Mouse (Mus musculus) left cerebral cortex, postnatal 14 days (tissue): ENCODE measurements around the gene Gm45783. TPM values are rescaled to one million over a fixed set of nuclear protein-coding genes. Genes with fewer than 3 reads are reported as not detected.
A peak's percentile ranks its signal among the peaks of the same experiment; 100 is the strongest.
"Not testable (repeated sequence)": the region's sequence is repeated elsewhere in the genome, so short reads cannot be mapped to it uniquely, and the experiment has no call there.

Source experiments
- DNase-seq, 2 experiments: peaks; one replicate each; pipeline ENCODE4 v3.0.0; 2021 to 2022; ENCODE audit warnings: low spot score in 2 of 2, mixed read lengths in 1 of 2
- intact Hi-C: fragments of 180-260 bp; cut with DNase I; formaldehyde crosslinking; loops from one replicate; pipeline ENCODE4 v1.15.1; 2025
- long read RNA-seq, 2 experiments: library from polyadenylated mRNA; stranded (forward); transcript quantifications; one replicate each; pipeline ENCODE4 v2.0.0; 2021
- microRNA-seq, 2 experiments: library from miRNA; unstranded; fragments of <30 nt; microRNA quantifications; one replicate each; pipeline ENCODE4 v1.2.0; 2022
- total RNA-seq, 2 experiments: library from RNA; stranded (reverse); gene quantifications; 2 replicates each; pipeline ENCODE4 v1.2.3; 2021

Gene Gm45783
- total RNA-seq, result not detected
- long read RNA-seq, experiment 1, result 0 reads
- long read RNA-seq, experiment 2, partial matches to known transcripts, result 0 of 1 reads
- long read RNA-seq, experiment 2, other reads (novel, unspliced or antisense), result 1 of 1 reads

DNA sequence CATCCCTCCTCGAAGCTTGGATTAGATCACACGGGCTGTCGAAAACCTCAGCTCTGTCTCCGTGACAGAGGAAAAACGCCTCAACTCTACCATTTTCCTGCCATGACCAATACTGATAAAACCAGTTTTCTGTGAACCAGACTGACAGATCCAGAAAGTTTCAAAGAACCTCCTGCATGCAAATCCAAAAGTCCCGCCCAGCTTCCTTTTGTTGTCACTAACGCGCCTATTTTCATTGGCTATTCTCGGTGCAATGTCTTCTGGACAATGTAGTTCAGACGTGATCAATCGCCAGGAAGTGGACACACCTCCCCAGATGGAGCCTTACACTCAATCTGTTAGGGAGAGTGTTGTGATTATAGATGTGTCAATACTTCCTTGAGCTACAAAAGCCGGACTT, at the start of gene Gm45783:
Gene Gm45783, minus strand, starts transcription at position 143 of the 400 bp plus-strand sequence.
- DNase-seq, result not testable (repeated sequence)

DNA sequence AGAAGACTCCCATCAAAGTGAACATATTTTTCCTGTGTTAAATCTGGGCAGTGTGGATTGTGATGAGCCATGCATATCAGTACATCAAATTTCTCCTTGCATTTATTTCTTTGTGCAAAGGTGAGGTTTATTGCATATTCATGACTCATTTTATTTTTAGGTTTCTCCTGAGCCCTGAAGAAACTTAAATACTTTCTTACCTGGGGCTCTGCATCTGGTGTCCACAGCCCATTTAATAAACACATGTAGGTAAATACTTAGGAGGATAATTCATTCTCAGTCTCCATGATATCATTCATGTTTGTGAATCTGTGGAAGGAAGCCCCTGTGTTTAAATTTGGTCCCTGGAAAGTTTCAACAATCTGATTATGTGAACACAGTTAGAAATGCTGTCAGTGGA, 25.2 kb upstream of the Gm45783 start, which contains the start of gene Vmn2r31:
Gene Vmn2r31, minus strand, starts transcription at position 101 of the 400 bp plus-strand sequence.
- intact Hi-C loops, DNase-seq: not testable (repeated sequence)

More for the DNA sequence above, at the start of gene Gm45783:
- intact Hi-C loops, result not testable (repeated sequence)

- intact Hi-C loops, DNase-seq: not testable (repeated sequence)
Measured at GRCm38 (mm10) chr7:7337509-7337908, 36.9 kb downstream of the Gm45783 start, which contains the start of gene Vmn2r30. TSS of gene Vmn2r30 (minus strand) at chr7:7337609.

DNA sequence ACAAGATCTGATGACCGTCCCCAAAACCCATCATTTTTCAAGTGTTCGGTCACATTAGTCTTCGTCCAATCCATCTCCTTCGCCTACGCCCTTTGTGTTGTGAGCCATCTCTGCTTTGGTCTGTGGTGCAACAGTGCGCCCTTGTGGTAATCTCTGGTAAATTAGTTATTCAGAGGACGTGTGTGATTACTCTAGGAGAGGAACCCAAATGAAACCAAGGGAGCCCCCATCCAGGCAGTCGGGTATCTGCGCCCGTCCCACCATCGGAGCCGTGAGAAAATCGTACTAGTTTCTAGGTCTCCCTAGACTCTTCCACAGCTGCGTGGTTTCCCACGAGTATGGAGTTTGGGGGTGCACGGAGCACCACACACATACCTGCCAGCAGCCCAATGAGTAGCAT, 78.8 kb downstream of the Gm45783 start:
- peak; percentile 70 to 79 for DNase-seq
- intact Hi-C loops, result loop anchor here (10.0 kb wide), 2 partner anchors 171 to 861 kb away; partner anchors contain the start of genes Olfr1344 and Zfp954

Small RNAs within 50 kb of the gene (microRNA-seq; reads per million reads assigned to microRNA genes)
- 5.8 to 8.1 reads per million in 2 experiments for gene Mir5620

Other genes with a start within 250 kb of the Gm45783 start
- gene Zfp773, start 237.8 kb downstream of the Gm45783 start, total RNA-seq, result 1 to 10 TPM; 1.5 to 2.0 TPM
- 1 to 10 TPM; 5.0 to 6.2 TPM for gene Zfp418, start 203.2 kb downstream of the Gm45783 start, total RNA-seq
- 1 to 10 TPM; 7.8 to 8.0 TPM for gene Zfp772, start 164.6 kb downstream of the Gm45783 start, total RNA-seq
- gene Vmn2r29, start 127.2 kb downstream of the Gm45783 start, total RNA-seq, result 1 to 10 TPM; 1.4 to 1.8 TPM
- gene Gm45844, start 96.3 kb downstream of the Gm45783 start, total RNA-seq, result 10 to 100 TPM in 1 of 2 experiments, 1 to 10 TPM in 1; 9.4 to 11.2 TPM
- gene Clcn4, start 73.7 kb downstream of the Gm45783 start, total RNA-seq, result 100 to 1,000 TPM; 156 TPM
- under 1 TPM in 1 of 2 experiments, not detected in 1; 0.13 TPM for gene Vmn2r30, start 37.0 kb downstream of the Gm45783 start, total RNA-seq
- gene Vmn2r31, start 25.1 kb upstream of the Gm45783 start, total RNA-seq, result not detected
- not detected for gene Vmn2r32, start 105.4 kb upstream of the Gm45783 start, total RNA-seq
- not detected for gene Vmn2r33, start 192.2 kb upstream of the Gm45783 start, total RNA-seq